Mouse (Mus musculus) heart, embryonic 16.5 days (tissue): ENCODE data around the gene Mapkapk3. TPM values are rescaled to one million over a fixed set of nuclear protein-coding genes. Genes with fewer than 3 reads are reported as not detected.

ENCODE experiments used
- ATAC-seq: fragments of 200-750 bp; cut with Nextera tagmentation; replicated peaks from 2 replicates; pipeline ENCODE4 v1.8.0; 2017; ENCODE audit warnings: moderate number of reproducible peaks; ENCODE audit not compliant: insufficient read depth, low FRiP score; ENCODE audit errors: extremely low read depth
- H3K27ac ChIP-seq: fragments of 300-500 bp; sonication (generic); 2 replicates; pipeline ENCODE4 v1.5.1; 2014; ENCODE audit warnings: mild to moderate bottlenecking, low read length, control low read depth, moderate library complexity
- H3K27me3 ChIP-seq: fragments of 300-500 bp; sonication (generic); 2 replicates; pipeline ENCODE4 v1.6.1; 2014; ENCODE audit warnings: low read length, mixed read lengths; ENCODE audit not compliant: control insufficient read depth, insufficient read depth
- H3K36me3 ChIP-seq: fragments of 300-500 bp; sonication (generic); 2 replicates; pipeline ENCODE4 v1.6.1; 2014; ENCODE audit not compliant: control insufficient read depth, insufficient read depth
- H3K4me1 ChIP-seq: fragments of 300-500 bp; sonication (generic); 2 replicates; pipeline ENCODE4 v1.6.1; 2014; ENCODE audit warnings: low read length, mixed read lengths; ENCODE audit not compliant: control insufficient read depth, insufficient read depth
- H3K4me2 ChIP-seq: fragments of 300-500 bp; sonication (generic); 2 replicates; pipeline ENCODE4 v1.6.1; 2014; ENCODE audit warnings: low read depth, mild to moderate bottlenecking, control low read depth, low read length
- H3K4me3 ChIP-seq: fragments of 300-500 bp; sonication (generic); 2 replicates; pipeline ENCODE4 v1.5.1; 2014; ENCODE audit warnings: mild to moderate bottlenecking, control low read depth, low read length
- H3K9ac ChIP-seq: fragments of 300-500 bp; sonication (generic); 2 replicates; pipeline ENCODE4 v1.6.1; 2014; ENCODE audit warnings: low read length, control low read depth
- H3K9me3 ChIP-seq: fragments of 300-500 bp; sonication (generic); replicated peaks from 2 replicates; pipeline ENCODE4 v1.6.1; 2016; ENCODE audit warnings: low read length; ENCODE audit not compliant: control insufficient read depth
- WGBS: fragments of 180-500 bp; shearing (Covaris S2); extraction: QIAGEN DNeasy Blood & Tissue Kit; methylation state at CpG from one replicate; pipeline ENCODE4 v1.1.7; 2014; 5-methylcytosine and 5-hydroxymethylcytosine counted together
- polyA plus RNA-seq: library from polyadenylated mRNA; unstranded; fragments of >200 nt; fragmentation: Nextera tagmentation; extraction: Ambion mirVana; gene quantifications from 2 replicates; pipeline ENCODE4 v1.2.1, GENCODE M21; 2015

The Mapkapk3 gene
- polyA plus RNA-seq, 1 experiment from 2014 or later: 13.1 TPM

DNA sequence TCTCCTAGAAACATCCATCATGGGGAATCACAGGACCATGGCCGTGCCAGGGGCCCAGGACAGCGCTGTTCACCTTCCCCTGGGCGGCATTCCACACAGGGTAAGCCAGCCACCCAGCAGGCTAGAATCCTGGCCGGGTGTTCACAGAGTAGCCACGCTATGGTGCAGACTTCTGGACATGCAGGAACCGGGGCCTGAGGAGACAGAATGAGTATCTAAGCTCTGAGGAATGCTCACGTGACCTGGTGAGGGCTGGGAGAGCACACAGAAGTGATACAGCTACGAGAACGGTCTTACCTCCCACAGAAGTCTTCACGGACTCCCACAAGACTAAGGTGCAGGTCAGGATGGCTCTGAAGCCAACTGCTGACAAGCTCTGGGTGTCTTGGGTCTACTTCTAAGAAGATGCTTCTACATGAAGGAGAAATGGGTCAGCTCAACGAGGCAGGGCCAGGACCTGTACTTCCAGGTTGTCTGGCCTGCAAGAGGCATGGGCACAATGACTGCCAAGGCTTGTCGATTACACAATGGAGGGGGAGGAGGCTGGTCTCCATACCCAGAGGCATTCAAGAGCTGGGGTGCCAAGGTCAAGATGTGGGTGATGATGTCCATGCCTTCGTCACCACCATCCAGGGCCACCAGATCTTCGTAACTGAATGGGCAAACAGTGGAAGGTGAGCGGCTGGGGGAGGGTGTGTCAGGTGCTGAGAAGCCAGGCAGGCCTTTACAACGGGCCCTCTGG lies 38.4 kb upstream of the Mapkapk3 start:
- Histone ChIP-seq H3K27me3 (no peaks in the 10 kb centered on the region), H3K4me1 (peaks cover 21% of the 10 kb centered on the region), H3K4me2 (no peak overlapping the region), H3K27ac (no peak overlapping the region), H3K9me3 (no peaks in the 10 kb centered on the region), H3K9ac (no peak overlapping the region), H3K36me3 (peaks cover 5% of the 10 kb centered on the region; the same call in 1 of the 2 replicates), H3K4me3 (no peak overlapping the region)
- ATAC-seq: no peak
- 78% methylated on average over 16 of the region's 16 CpGs for WGBS

DNA sequence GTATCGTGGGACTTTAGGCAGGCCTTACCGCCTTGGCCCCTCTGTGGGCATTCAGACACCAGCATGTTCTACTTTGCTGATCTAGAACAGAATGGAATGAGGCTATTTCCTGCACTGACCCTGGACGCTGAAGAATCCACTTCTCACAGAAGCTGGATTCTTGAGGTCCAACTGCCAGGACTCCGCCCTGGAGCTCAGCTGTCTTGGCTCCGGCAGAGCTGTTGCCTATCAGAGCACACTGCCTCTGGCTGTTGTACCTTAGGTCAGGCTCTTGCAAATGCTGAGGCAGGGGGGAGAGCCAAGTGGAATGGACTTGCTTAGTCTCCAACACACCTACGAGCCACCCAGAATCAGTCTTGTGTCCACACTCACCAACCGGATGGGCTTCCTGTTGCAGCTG lies 36.2 kb upstream of the Mapkapk3 start:
- Histone ChIP-seq H3K9ac (no peak overlapping the region), H3K36me3 (no peaks in the 10 kb centered on the region), H3K27ac (no peak overlapping the region), H3K4me3 (no peak overlapping the region), H3K4me2 (no peak overlapping the region), H3K4me1 (peaks cover 25% of the 10 kb centered on the region), H3K27me3 (no peaks in the 10 kb centered on the region), H3K9me3 (no peaks in the 10 kb centered on the region)
- 62% methylated on average over 7 of the region's 7 CpGs for WGBS
- ATAC-seq: no peak

DNA sequence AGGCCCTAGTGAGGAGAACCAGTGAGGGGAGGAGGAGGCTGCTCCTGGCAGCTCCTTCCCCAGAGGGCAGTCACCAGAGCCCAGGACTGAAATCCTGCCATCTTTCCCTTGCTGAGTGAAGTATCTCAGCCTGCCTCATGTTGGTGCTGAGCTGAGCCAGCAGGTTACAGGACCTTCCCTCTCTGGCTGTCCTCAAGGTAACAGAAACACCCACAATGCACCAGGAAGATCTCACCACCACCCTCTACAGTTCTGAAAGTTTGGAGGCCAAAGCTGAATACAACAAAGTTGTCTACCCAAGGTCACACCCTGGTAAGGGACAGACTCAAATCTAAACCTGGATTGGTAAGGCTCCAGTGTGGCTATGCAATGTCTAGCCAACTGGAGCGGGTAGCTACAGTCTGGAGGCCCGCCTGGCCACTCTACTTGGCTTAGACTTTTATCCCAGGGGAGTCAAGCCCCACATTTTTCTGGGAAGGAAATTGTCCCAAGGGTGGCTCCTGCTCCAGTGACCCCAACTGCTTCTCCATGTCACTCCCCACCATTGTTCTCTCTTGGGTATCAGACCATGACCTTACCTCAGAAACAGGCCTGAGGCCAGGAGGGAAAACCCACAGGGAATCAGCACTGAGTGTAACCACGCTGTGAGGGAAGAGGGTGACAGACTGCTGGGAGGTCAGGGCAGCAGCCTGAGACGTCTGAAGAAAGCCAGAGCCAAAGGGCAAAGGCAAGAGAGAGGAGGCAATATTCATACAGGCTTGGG lies 35.3 kb upstream of the Mapkapk3 start:
- Histone ChIP-seq H3K27ac (no peak overlapping the region), H3K4me1 (peaks cover 25% of the 10 kb centered on the region), H3K4me3 (no peak overlapping the region), H3K9ac (no peak overlapping the region), H3K4me2 (no peak overlapping the region), H3K27me3 (no peaks in the 10 kb centered on the region), H3K36me3 (no peaks in the 10 kb centered on the region), H3K9me3 (no peaks in the 10 kb centered on the region)
- WGBS: 64% methylated on average over 4 of the region's 4 CpGs
- no peak for ATAC-seq

DNA sequence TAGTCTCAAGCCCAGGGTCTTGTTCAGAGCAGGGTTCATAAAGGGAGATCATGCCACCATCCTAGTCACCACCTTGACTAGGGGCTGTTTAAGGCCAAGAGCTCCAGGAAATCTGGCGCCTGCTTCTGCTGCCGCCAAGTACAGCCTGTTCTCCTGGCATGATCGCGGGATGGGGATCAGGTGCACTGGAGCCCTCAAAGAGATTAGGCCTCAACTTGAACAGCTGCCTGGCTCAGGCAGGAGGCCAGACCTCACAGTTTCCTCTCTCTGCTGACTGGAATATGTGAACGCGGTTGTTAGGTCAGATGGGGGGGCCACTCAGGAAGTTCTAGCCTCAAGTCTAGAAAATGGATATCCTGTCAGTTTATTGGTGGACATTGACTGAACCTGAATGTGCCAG lies 33.9 kb upstream of the Mapkapk3 start:
- Histone ChIP-seq H3K4me1 (peaks cover 25% of the 10 kb centered on the region), H3K27me3 (no peaks in the 10 kb centered on the region), H3K27ac (peak overlapping the region; percentile 73), H3K4me2 (no peak overlapping the region), H3K4me3 (no peak overlapping the region), H3K9ac (no peak overlapping the region), H3K36me3 (no peaks in the 10 kb centered on the region), H3K9me3 (no peaks in the 10 kb centered on the region)
- 7% methylated on average over 6 of the region's 6 CpGs for WGBS
- peak; percentile 83 for ATAC-seq

DNA sequence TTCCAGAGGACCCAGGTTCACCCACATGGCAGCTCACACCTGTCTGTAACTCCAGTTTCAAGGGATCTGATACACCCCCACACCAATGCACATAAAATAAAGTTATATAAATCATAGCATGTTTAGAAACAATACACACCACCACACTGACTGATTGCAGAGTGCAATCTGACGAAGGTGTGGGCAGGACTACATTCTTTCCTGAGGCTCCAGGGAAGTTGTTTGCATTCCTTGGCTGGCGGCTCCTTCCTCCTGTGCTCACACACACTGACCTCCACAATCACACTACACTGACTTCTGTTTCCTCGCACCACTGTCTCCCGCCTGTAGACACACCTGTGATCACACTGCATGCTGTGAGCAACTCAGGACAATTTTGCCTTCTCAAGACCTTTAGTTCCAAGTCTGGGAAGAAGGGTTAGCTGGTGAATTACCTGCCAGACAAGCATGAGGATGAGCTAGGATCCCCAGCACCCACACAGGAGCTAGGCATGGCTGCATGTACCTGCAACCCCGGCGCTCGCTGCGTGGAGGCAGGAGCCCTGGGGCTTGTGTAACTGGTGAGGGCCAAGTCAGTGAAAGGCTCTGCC lies 32.9 kb upstream of the Mapkapk3 start:
- H3K27me3 ChIP-seq: no peaks in the 10 kb centered on the region
- WGBS: 61% methylated on average over 8 of the region's 8 CpGs
- no peak; the same call in 1 of the 2 replicates for ATAC-seq

DNA sequence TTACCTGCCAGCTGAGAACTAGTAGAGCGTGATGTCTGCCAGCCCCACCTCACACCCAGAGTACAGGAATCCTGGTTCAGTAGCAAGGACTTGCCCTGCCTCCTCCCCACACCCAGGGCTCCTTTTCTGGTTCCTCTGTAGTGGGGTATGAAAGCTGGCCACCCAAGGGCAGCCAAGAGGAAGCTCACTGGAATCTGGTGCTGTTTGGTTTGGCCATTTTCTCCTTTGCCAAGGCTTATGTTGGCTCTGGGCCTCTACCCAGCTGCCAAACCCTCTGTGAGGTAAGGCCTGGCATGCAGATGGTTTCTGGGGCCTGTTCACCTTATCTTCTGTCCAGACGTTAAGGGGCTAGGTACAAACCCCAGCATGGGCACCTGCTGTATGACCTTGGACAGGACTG lies 26.1 kb upstream of the Mapkapk3 start:
- Histone ChIP-seq H3K27me3 (no peaks in the 10 kb centered on the region), H3K9me3 (no peaks in the 10 kb centered on the region), H3K36me3 (no peaks in the 10 kb centered on the region), H3K4me3 (no peak overlapping the region), H3K9ac (no peak overlapping the region), H3K4me2 (no peak overlapping the region), H3K27ac (no peak overlapping the region), H3K4me1 (peaks cover 3% of the 10 kb centered on the region; the same call in 1 of the 2 replicates)
- 51% methylated on average over 2 of the region's 2 CpGs for WGBS
- no peak; the same call in 1 of the 2 replicates for ATAC-seq

More for the DNA sequence above, 32.9 kb upstream of the Mapkapk3 start:
- no peaks in the 10 kb centered on the region for H3K36me3 ChIP-seq
- no peak overlapping the region for H3K27ac ChIP-seq
- no peaks in the 10 kb centered on the region for H3K9me3 ChIP-seq
- H3K9ac ChIP-seq: no peak overlapping the region
- H3K4me1 ChIP-seq: peaks cover 25% of the 10 kb centered on the region
- H3K4me3 ChIP-seq: no peak overlapping the region
- H3K4me2 ChIP-seq: no peak overlapping the region

DNA sequence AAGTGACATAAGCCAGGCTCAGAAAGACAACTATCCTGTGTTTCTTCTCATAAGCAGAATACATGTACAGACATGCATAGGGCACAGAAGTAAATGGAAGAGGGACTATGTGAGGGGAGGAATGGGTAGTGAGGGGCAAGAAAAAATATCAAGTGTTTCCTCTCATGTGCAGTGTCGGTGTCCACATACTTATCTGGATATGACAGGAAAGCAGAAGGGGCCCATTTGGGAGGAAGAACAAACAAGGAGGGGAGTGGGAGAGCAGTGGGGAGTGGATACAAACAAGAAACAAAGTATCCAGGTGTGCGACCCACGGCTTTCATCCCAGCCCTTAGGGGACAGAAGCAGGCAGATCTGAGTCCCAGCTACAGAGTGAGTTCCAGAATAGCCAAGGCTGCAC lies 24.2 kb upstream of the Mapkapk3 start:
- Histone ChIP-seq H3K4me3 (no peak overlapping the region), H3K27ac (no peak overlapping the region), H3K9ac (no peak overlapping the region), H3K4me1 (peaks cover 9% of the 10 kb centered on the region), H3K27me3 (no peaks in the 10 kb centered on the region), H3K4me2 (no peak overlapping the region), H3K9me3 (no peaks in the 10 kb centered on the region), H3K36me3 (no peaks in the 10 kb centered on the region)
- no peak for ATAC-seq
- 69% methylated on average over 3 of the region's 3 CpGs for WGBS

DNA sequence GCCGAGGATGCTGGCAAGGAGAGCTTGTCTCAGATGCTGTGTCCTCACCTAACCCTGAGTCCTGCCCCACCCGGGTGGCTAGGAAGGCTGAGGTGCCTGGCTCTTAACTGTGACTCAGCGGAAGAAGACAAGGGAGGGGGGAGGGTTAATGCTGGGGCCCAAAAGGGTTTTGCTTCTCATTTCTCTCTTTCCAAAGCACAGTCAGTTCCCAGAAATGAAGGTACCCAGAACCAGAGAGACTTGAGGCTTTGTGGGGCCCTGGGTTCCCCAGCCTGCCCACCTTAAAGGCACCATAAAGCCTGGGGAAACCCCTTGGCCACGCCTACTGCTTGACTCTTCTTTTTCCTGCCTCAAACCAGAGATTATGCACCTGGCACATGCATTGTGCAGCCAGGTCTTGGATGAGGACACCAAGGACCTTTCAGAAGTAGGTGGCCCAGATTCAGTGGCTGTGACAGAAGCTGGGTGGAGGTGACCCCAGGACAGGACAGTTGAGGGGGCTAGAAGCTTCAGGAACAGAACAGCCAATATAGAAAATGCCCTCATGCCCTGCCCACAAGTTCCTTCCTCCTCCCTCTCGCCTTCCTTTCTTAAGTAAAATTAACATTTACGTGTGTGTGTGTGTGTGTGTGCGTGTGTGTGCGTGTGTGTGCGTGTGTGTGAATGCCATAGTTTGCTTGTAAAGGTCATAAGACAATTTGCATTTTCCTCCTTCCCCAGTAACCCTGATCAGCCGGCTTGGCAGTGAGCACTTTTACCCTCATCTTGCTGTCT lies 23.3 kb upstream of the Mapkapk3 start:
- WGBS: 51% methylated on average over 10 of the region's 10 CpGs
- H3K27me3 ChIP-seq: no peaks in the 10 kb centered on the region
- H3K4me3 ChIP-seq: no peak overlapping the region
- H3K9ac ChIP-seq: no peak overlapping the region
- H3K27ac ChIP-seq: no peak overlapping the region
- no peaks in the 10 kb centered on the region for H3K9me3 ChIP-seq
- H3K36me3 ChIP-seq: no peaks in the 10 kb centered on the region
- H3K4me2 ChIP-seq: no peak overlapping the region
- peaks cover 18% of the 10 kb centered on the region for H3K4me1 ChIP-seq
- no peak; the same call in 1 of the 2 replicates for ATAC-seq
